Mouse (Mus musculus): ENCODE measurements around the gene Fam118b.

- TF ChIP-seq TAL1 (IDR thresholded peaks at IDR 0.05; ENCODE audit: low read length), result no peak
- no peak for TF ChIP-seq GATA1 (IDR thresholded peaks at IDR 0.05; ENCODE audit: low read length)
Measured at GRCm38 (mm10) chr9:35176124-35176659, 91.4 kb downstream of the Fam118b start.

Measured in erythroblast, embryonic 14.5 days (primary cell).